Mouse (Mus musculus): ENCODE measurements around the gene Ak5.

DNA sequence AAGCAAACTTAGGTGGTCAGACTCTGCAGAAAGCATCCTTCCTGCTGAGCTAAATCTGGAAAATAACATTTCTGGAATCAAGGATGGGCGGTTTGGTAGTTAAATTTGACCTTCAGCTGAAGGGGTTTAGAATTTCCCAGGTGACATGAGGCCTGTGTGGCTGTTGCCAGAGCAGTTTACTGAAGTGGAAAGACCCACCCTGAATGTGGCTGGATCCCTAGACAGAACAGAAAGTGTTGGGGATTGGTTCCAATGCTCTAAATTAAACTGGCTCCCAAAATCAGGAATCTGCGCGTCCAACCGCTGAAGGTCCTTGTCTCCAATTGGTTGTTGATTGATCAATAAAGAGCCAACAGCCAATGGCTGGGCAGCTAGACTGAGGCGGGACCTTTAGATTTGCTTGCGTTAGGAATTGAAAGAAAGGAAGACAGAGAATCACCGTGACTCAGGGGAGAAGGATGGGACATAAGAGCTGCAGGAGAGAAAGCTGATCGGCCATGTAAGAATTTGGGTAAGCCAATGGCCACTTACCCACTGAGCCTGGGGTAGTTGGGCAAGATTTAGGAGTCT lies 34.2 kb upstream of the Ak5 start:
- no peak for TF ChIP-seq CTCF (IDR thresholded peaks at IDR 0.05; ENCODE audit: control insufficient read depth, insufficient read depth, insufficient replicate concordance, low read depth, low read length)
- TF ChIP-seq POLR2A (IDR thresholded peaks at IDR 0.05; ENCODE audit: control insufficient read depth, low read depth, low read length), result no peak

Measured in testis, adult 2 months (tissue).